Mouse (Mus musculus) heart, postnatal 4 days (tissue): ENCODE data around the gene Gorasp1. TPM values are rescaled to one million over a fixed set of nuclear protein-coding genes. Genes with fewer than 3 reads are reported as not detected.

Experiments used
- DNase-seq: peaks from one replicate; pipeline ENCODE4 v3.0.0; 2021
- total RNA-seq, 2 experiments: library from RNA; stranded (reverse); gene quantifications; 2 replicates each; pipeline ENCODE4 v1.2.3; 2021

Gene Gorasp1
- total RNA-seq, 2 experiments from 2014 or later, result 15.2 to 16.0 TPM

DNA sequence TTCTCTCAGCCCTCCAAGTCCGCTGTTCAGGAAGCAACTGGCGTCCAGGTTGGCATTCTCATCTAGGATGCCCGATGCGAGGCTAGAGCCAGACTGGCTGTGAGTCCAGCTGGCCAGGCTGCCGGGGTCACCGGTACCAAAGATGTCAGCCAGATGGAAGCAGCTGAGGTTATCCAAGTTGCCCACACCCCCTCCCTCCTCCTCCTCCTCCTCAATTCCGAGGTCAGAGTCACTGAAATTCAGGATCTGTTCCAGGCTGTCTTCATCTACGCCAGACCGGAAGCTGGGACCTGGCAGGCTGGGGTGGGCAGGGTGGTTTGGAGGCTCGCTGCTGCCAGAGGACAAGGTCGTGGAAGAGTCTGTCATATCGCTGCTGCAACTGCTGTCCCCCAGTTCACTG, 35.2 kb upstream of the Gorasp1 start:
- no peak for DNase-seq

DNA sequence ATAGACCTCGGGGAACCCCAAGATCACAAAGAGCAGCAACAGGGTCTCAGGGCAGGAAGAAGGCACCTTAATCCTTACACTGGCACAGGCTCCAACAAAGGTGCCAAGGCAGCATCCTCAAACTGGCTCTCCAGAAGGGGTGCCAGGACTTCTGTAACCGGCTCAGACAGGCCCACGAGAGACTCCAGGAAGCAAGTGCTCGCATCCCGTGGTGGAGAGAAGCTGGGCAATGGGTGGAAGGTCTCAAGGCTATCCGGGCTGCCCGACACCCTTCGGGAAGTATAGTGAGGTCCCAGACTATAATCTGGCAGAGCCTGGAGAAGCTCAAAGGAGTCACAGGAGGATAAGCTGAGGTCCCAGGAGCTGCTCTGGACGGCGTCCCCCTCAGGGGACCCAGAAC, 34.8 kb upstream of the Gorasp1 start:
- DNase-seq, result no peak

DNA sequence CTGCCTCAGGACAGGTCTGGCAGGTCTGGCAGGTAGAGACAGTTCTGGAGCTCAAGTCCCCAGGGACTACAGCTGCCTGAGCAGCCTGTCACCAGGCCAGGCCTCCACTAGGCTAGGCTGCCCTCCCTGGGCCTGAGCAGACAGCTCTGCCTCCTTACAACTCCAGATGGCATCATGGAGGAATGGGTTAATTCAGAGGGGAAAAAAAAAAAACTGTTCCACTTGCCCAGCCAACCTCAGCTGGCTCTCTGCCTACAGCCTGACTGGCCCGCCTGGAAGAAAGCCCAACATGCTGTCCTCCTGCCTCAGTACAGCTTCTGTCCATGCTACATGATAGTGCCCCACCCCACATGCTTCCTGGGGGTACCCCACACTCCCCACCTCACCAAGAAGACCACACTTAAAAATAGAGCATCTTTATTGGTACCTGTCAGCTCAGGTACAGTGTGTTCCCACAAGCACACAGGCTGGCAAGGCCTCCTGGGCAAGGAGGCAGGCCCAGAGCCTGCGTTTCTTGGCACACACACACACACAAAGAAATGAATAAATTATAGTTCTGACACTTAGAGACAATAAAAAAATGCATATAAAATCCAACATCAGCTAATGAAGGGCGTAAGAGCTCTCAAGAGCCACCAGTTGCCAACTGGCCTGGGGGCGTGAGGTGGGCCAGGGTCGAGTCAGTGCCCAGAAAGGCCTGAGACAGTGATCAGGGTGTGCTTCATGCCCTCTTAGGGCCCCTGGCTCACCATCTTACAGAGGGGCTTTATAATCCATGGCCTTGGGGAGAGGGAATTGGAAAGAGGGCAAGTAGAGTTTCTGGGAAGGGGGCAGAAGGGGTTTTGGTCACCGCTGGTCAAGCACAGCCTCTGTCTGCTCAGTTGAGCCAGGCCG, 33.6 kb upstream of the Gorasp1 start:
- peak; percentile 76 for DNase-seq

DNA sequence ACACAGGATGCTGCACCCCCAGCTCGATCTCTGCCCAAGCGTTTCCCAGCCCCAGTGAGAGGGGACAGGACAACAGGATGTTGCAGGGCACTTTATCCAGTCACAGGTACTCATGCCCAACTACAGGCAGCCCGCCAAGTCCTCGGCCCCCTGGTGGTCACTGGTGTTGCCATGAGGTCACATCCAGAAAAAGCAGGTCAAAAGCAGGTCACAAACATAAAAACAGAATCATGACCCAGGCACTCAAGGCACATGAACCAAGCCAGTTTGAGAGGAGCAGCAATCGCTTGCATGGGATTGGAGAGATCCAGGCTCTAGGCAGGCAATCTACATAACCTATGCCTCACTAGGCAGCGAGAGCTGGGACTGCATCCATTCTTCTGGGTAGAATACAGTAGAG, 32.9 kb upstream of the Gorasp1 start:
- peak; percentile 91 for DNase-seq

DNA sequence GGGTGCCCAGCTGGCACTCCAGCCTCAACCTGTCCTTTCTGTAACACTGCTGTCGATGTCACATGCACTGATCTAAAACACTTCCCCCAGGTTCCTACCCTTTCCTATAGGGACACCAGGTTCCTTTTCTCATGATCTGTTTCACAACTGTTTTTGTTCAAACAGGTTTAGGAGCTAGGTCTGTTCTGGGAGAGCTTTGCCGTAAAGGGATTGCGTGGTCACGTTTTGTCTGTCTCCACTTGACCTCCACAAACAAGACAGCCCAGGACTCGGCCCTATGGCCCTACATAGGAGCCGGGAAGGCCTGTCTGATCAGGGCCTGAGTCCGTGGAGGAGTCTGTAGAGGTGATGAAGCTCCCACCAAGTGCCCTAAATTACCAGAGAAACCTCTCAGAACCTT, 32.4 kb upstream of the Gorasp1 start:
- no peak for DNase-seq

DNA sequence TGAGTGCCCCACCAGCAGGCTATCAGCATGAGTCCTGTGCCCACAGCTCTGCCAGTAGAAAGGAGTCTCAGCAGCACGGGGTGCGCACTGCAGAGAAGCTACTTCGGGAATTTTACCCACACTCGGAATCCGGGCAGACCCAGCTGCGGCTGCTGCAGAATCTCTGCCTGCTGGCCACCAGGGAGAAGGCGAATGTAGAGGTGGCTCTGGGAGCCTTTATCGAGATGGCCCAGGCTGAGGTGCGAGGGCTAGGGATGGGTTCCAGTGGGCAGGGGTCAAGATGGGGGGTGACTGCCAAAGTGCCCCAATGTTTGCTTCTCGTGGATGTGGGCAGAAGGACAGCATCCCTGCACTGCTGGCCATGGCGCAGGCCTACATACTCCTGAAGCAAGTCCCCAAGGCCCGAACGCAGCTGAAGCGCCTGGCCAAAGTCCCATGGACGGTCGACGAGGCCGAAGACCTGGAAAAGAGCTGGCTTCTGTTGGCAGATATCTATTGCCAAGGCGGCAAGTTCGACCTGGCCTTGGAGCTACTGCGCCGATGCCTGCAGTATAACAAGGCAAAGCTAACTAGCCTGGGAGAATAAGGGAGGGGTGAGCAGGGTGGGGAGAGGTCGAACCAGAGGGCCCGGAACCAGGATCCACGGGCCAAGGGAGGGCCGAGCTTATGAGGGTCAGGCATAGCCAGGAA, 29.0 kb upstream of the Gorasp1 start:
- no peak for DNase-seq

DNA sequence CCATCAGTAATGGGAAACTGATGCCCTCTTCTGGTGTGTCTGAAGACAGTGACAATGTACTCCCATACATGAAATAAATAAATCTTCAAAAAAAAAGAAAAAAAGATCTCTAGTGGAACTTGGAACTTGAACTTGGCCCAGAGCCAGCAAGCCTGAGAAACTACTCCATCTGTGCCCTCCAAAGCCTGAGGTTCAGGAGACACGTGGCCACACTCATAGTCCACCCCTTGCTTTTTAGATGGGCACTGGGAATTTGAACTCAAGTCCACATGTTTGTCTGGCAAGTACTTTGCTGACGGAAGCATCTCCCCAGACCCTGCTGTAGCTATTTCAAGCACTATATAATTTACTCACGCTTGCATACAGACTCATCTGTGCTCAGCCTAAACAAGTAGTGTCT, 27.8 kb upstream of the Gorasp1 start:
- no peak for DNase-seq

DNA sequence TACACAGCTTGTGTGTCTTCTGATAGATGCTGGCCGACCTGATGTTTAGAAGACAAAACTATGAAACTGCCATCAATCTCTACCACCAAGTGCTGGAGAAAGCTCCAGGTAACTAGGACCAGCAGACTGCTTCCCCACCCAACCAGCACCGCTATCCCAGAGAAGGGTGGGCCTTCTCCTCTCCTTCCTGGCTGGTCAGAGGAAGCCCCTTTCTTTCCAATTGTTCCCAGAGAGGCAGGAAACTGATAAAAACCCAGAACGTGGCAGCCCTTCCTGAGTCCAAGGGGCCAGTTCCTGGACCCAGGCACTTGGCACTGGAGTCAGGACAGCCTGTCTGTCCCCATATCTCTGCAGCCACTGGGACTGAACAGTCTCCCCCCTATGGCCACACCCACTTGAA, 26.8 kb upstream of the Gorasp1 start:
- peak; percentile 40 for DNase-seq

DNA sequence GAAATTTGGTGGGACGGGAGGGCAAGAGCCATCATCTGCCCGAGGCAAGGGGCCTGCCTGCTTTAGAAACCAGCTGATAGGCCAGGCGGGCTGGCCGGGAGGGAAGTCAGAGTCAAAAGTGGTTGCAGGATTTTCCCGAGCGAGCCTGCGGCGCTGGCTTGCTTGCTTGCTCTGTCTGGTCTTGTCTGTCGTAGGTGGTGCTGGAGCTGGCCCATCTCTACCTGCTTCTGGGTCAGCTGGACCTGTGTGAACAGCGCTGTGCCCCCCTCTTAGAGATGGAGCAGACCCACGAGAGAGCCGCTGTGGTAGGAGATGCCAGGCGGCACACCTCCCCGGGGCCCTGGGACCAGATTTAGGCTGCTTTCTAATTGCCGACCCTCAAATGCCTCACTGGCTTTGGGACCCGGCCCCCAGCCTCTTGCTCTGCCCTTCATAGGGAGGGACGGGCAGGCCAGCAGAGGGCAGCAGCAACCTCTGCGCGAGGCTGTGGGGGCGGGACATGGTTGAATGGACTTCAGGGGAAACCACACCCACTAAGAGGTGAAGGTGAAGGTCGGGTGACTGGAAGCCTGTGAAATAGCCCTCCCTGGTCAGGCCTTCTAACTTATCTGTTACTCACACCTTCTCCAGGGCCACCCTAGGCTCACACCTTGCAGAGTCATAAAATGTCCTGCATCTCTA, 25.8 kb upstream of the Gorasp1 start:
- peak; percentile 86 for DNase-seq

DNA sequence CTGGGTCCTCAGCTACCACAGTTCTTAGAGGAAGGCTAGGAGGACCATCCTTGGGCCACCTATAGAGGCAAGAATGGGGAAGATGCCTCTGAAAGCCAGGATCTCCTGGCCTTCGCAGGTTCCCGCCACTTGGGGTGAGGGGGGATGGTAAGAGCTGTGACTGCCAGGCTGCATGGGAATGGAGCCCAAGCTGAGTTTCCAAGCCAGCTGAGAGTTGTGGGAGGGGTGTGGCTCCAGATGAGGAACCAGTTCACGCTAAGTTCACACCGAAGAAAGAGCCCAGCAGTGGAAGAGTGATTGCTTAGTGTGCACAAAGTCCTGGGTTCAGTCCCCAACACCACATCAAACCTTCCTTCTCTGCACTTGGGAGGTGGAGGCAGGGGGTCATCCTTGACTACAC, 24.9 kb upstream of the Gorasp1 start:
- no peak for DNase-seq

DNA sequence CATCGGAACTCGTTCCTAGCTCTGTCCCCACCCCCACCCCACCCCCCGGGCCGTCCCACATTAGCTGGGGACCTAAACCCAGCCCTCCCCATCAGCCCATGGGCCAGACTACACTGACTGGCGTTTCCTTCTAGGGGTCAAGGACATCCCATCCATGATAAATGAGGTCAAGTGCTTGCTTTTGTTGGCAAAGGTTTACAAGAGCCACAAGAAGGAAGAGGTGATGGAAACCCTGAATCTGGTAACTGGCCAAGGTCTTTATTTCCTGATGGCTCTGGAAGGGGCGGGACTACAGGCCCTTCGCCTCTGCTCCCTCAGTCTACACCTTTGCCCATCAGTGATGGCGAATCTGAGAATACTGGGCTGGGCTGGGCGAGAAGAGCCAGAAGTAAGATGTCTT, 21.5 kb upstream of the Gorasp1 start:
- DNase-seq, result no peak

DNA sequence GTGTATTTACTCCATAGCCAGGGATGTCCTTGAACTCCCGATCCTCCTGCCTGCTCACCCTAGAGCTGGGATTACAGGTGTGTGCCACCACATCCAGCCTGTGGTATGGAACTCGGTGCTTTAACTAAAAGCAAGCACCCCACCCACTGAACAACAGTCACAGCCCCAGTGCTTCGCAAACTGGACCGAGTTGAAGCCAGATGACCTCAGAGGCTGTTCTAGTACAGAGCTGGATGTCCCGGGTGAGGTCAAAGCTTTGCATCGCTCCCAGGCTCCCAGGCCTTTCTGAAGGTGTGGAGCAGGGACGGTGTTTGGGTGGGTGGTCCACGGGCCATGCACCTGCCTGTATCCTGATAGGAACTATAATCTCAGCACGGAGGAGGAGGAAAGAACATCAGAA, 14.0 kb upstream of the Gorasp1 start:
- DNase-seq, result no peak

DNA sequence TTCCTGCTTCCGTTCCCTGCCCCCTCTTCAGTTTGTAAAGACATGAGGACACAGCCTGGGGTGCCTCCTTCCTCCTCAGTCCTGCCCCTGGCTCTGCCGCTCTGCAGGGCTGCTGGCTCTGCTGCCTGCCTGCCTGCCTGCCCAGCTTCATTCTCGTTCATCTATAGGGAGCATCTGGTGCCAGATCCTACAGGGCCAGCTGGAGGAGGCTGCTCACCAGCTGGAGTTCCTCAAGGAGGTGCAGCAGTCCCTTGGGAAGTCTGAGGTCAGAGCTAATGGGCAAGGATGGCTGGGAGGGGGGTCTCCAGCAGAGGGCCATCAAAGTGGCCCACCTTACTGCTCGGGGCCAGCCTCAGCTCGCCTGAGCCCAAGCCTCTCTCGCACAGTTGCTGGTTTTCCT, 13.1 kb upstream of the Gorasp1 start:
- peak; percentile 46 for DNase-seq

DNA sequence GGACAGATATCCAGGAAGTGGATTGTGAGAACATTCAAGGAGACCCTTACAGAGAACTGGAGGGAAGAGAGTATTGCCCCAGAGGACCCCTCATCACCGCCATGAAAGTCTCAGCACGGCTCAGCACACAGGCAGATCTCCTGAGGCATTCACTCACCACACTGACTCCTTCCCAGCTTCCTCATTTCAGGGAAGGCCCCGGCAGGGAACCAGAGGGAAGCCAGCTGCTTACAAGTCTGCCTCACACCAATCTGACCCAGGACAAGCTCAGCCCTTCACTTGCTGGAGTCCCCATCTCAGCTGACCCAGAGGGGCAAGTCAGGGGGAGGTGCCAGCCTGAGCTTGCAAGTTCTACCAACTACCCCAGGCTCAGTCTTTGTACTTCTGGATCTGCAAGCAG, 11.4 kb upstream of the Gorasp1 start:
- DNase-seq, result no peak

DNA sequence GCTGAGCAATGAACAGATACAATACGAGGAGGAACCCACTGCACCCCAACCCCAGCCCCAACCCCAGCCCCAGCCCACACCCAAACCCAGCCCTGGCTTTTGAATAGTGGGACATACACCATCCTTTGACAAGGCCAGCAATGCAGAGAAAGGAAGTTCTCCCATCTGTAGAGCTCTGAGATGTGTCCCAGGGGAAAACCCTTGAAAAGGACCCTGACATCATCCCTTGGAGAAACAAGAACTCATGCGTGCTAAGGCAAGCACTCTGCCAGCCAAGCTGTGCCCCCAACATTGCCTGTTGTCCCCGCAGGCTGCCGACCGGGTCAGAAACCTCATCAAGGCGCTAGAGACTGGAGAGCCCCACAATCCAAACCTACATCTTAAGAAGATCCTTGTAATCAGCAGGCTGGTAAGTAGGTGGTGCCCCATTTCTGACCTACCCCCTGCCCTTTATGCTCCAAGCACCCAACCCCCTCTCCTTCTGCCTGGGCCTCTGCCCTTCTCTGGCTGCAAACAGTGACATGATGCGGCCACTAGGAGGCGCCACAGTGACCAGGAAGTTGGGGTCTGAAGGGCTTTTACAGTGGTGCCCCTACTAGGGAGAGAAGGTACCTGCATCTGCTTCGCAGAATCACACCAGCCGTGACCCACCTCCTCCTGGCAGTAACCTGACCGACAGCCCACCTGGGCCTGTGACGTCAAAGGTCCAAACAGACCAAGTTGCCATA, 8.0 kb upstream of the Gorasp1 start:
- peak; percentile 64 for DNase-seq

DNA sequence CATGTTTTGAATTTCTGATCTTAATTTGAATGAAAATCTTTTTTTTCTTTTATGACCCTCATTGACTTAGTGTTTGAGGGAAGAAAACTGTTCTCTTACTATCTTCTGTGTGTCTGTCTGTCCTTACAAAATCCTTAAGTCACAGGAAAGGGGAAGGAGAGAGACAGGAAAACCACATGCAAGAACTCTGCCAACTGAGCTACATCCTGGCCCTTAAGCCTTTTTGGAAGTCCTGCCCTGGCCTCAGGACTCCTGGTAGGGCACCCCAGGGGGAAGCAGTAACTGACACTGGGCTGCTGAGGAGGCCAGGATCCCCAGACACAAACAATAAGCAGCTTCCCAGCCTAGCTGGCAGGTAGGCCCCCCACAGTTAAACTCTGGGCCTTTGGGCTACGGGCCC, 6.0 kb upstream of the Gorasp1 start:
- no peak for DNase-seq

DNA sequence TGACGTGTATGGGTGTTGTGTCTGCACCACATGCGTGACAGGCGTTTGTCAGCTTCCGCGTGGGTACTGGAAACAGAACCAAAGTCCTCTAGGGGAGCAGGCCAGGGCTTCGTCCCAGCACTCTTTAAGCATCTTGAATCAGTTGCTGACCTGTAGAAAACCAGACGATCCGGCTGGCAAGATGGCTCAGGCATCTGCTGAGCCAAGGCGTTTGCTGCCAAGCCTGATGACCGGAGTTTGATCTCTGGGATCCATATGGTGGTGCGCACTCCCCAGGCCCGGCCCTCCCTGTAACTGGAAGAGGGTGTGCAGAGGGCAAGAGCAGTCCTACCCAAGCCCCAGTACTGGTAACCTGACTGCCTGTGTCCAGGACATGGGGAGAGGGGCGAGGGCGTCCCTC, 4.5 kb upstream of the Gorasp1 start:
- no peak for DNase-seq

DNA sequence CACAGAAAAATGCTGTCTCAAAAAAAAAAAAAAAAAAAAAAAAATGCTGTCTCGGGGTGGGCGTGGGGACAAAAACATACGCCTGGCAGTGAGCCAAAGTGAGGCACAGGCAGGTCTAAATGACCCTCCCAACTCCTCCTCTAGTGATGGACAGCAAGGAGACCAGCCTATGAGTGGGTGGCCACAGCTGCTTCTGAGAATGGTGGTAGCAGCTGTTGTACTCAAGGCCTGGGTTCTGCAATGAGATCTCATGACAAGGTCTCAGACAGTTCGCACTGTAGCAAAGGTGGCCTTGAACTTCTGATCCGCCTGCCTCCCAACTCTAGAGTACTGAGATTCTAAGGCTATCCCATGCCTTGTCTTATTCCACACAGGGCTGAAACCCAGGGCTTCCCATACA, 4.0 kb upstream of the Gorasp1 start:
- DNase-seq, result no peak

DNA sequence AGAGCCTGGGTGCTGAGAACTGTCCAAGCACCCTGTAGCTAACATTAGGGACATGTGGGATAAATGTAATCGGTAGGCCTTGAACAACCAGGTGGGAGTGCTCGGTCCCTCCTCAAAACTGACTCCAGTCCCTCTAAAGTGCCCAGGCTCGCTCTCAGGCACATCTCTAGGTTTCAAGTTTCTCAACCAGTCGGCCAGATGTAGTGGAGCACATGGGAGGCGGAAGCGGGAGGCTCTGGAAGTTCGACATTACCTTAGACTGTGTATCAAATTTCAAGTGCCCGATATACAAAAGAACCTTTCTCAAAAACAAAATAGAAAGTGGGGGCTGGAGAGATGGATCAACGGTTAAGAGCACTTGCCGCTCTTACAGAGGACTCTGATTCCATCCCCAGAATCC, 2.3 kb upstream of the Gorasp1 start:
- DNase-seq, result no peak

DNA sequence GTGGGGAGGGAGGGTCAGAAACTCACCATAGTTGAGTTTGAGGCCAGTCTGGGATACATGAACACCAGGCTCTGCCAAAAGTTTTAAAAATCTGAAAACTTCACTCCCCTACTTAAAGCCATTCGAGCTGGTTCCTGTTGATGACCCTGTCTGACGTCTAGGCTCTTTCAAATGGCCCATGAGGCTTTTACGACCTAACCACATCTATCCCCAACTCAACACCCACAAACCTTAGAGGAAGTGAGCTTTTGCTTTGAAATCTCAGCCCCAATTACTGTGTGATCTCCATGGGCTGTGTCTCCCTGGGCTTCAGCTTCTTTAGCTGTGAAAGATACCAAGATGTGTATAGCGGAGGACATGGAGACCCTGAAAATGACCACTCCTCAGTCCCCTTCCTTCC, 1.1 kb upstream of the Gorasp1 start:
- DNase-seq, result no peak

DNA sequence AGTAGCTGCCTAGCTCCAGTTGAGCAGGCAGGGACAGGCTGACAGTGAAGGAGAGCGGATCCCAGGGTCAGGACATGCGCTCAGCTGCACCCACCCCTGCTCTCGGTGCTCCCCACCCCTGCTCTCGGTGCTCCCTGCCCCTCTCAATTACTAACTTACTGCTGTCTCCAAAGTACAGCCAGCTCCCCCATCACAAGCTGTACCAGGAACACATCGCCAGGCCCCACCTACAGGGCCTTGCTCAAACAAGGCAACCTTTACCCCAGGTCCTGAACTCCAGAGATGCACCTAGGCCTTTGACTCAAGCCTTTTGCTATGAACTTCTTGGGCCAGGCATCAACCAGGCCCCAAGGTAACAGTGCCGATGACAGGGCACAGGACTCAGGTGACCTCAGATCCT, 3.7 kb downstream of the Gorasp1 start:
- DNase-seq, result no peak

DNA sequence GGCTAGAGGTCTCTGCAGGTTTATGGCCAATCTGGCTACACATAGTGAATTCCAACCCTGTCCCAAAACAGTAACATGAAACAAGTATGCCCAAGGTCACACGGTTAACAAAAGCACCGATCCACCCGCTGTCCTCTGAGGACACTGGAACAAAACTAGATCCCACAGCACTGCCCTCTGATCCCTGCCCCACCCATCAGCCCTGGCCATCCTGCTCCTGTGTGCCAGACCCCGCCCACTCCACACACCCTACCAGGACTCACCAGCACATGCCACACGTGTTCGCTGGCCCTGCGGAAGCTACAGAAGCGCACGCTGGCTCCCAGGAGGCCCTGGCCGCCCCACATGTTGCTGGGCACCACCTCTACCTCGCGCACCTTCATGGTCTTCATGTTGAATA, 5.0 kb downstream of the Gorasp1 start:
- DNase-seq, result no peak

DNA sequence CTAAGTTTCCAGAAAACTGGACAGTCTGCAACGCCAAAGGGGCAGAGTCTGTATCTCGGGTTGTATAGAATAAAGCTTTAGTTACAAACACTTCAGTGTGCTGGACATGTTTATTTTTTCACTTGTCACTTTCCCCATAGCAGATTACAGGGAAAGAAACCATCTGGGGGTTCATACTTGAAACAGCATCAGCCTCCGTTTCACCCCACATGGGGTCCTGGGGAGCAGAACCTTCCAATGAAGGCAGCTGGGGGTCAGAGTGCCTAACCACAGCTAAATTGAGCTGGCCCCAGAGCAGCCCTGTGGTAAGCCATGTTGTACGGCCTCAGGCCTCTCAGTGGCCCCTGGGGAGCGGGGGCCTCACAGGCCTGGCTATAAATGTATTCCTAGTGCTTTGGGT, 10.9 kb downstream of the Gorasp1 start:
- no peak for DNase-seq
